Mouse (Mus musculus) hematopoietic multipotent progenitor cell, adult 10-12 weeks (in vitro differentiated cells): ENCODE data around the gene Nfyc. TPM values are rescaled to one million over a fixed set of nuclear protein-coding genes. Genes with fewer than 3 reads are reported as not detected.

Experiments used
- polyA plus RNA-seq: library from polyadenylated mRNA; stranded (reverse); fragments of >175 nt; gene quantifications from 2 replicates; pipeline ENCODE4 v1.2.3, GENCODE M21; 2012; ENCODE audit warnings: low replicate concordance

Gene Nfyc
- polyA plus RNA-seq = 60.3 and 111 TPM in 2 replicates

GRCm38 (mm10) chr4:120831472-120831871 lies at the start of gene Nfyc:
TSS of gene Nfyc (minus strand) at chr4:120831572.

GRCm38 (mm10) chr4:120854588-120855319 lies 23.4 kb upstream of the Nfyc start, which contains the start of gene Rims3:
TSS of gene Rims3 (plus strand) at chr4:120854816.

GRCm38 (mm10) chr4:120747941-120748866 lies 83.2 kb downstream of the Nfyc start, which contains the start of gene Kcnq4:
TSS of gene Kcnq4 (minus strand) at chr4:120748612.

Other genes starting within 250 kb of the Nfyc start
- gene Gm8439, start 242.8 kb downstream of the Nfyc start, polyA plus RNA-seq = not detected in 2 replicates
- 22.2 and 34.5 TPM in 2 replicates for gene Cited4, start 165.0 kb downstream of the Nfyc start, polyA plus RNA-seq
- gene Kcnq4, start 83.0 kb downstream of the Nfyc start, polyA plus RNA-seq = 0.07 and 0.23 TPM in 2 replicates
- 16.2 and 18.0 TPM in 2 replicates for gene Rims3, start 23.2 kb upstream of the Nfyc start, polyA plus RNA-seq
- gene Exo5, start 93.4 kb upstream of the Nfyc start, polyA plus RNA-seq = 8.3 TPM in 2 replicates
- 4.7 and 14.5 TPM in 2 replicates for gene Zfp69, start 120.1 kb upstream of the Nfyc start, polyA plus RNA-seq
- 65.4 and 90.4 TPM in 2 replicates for gene Smap2, start 185.7 kb upstream of the Nfyc start, polyA plus RNA-seq
- 0.17 and 0.93 TPM in 2 replicates for gene Col9a2, start 207.8 kb upstream of the Nfyc start, polyA plus RNA-seq